Mouse (Mus musculus) left cerebral cortex, adult 8-10 months (tissue): ENCODE measurements around the gene Hdac10. TPM values are rescaled to one million over a fixed set of nuclear protein-coding genes. Genes with fewer than 3 reads are reported as not detected.
A peak's percentile ranks its signal among the peaks of the same experiment; 100 is the strongest.

Source experiments
- DNase-seq, 2 experiments: peaks; one replicate each; pipeline ENCODE4 v3.0.0; 2022; ENCODE audit warnings: low spot score in 2 of 2
- total RNA-seq, 4 experiments: library from RNA; stranded (reverse); gene quantifications; 2 replicates each; pipeline ENCODE4 v1.2.4; 2022

Gene Hdac10
- total RNA-seq, 4 experiments from 2014 or later: 12.5 to 17.1 (median 14.2) TPM

DNA sequence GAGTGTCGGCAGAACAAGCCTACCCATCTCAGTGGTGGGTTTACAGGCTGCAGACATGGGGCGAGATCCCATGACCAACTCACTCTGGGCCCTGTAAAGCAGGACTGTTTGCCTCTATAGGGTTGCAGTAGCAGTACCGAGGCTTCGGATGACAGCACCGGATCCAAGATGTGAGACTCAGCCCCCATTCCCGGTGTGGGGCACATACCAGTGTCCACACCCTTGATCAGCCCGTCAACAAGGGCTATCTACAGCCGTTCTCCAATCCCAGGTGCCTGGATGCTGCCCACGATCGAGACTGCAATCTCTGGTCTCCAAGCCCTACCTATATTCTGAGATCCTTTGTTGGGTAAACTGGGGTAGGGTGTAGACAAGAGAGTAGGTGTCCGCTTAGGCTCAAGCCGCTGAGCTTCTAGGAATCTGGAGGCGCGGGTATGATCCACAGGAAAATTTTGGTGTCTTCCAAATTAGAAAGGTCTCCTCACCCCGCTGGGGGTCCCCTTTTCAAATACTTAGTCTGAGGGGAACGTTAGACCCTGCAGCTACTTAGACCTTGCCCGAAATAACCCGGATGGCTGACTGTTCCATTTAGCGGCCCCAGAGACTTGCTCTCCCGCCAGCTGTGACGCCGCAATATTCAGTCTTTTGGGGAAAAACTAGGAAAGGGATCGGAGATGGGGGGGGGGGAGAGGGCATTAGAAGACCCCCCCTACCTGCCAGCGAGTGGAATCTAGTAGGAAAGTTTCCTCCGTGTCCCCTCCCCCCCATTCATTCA, 20.2 kb upstream of the Hdac10 start:
- no peak for DNase-seq

- no peak for DNase-seq
Observed at GRCm38 (mm10) chr15:89147895-89148294, 19.4 kb upstream of the Hdac10 start.

- no peak for DNase-seq
Observed at GRCm38 (mm10) chr15:89147456-89147855, 19.0 kb upstream of the Hdac10 start.

- no peak for DNase-seq
Observed at GRCm38 (mm10) chr15:89147024-89147423, 18.5 kb upstream of the Hdac10 start.

- DNase-seq: peak; percentile 46 to 86
Observed at GRCm38 (mm10) chr15:89146537-89146936, 18.0 kb upstream of the Hdac10 start.

GRCm38 (mm10) chr15:89145813-89146350, 17.4 kb upstream of the Hdac10 start:
- DNase-seq: no peak

- no peak for DNase-seq
Observed at GRCm38 (mm10) chr15:89144965-89145364, 16.5 kb upstream of the Hdac10 start.

GRCm38 (mm10) chr15:89143134-89143533, 14.6 kb upstream of the Hdac10 start:
- DNase-seq: no peak

GRCm38 (mm10) chr15:89141905-89142304, 13.4 kb upstream of the Hdac10 start:
- DNase-seq: no peak

GRCm38 (mm10) chr15:89141443-89141842, 12.9 kb upstream of the Hdac10 start:
- no peak for DNase-seq

- DNase-seq: no peak
Observed at GRCm38 (mm10) chr15:89140659-89141252, 12.3 kb upstream of the Hdac10 start, which contains the start of gene Mapk12. Gene Mapk12 (minus strand): TSS chr15:89140703.

DNA sequence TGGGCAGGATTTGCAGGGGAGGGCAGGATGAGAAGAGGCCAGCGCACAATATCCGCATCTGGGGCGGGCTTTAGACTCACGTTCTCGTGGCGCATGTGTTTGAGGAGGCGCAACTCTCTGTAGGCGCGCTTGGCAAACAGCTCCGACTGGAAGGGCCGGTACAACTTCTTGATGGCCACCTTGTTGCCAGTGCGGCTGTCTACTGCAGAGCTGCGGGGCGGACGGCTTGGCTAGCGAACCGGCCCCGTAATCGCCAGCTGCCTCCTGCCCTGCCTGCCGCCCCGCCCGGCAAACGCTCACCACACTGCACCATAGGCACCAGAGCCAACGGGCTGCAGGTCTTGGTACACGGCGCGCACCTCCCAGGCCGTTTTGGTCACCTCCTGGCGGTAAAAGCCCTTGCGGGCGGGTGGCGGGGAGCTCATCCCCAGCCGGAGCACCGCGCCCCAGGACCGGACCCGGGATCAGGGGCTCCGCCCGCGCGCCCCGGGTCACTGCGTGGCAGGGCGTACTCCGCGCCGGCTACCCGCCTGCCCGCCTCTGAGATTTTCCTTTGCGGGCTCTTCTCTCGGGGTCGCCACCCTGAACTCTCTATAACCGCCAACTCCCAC, 11.7 kb upstream of the Hdac10 start:
- peak; percentile 54 to 87 for DNase-seq

GRCm38 (mm10) chr15:89138531-89138930, 10.0 kb upstream of the Hdac10 start:
- DNase-seq: no peak

- no peak for DNase-seq
Observed at GRCm38 (mm10) chr15:89138046-89138405, 9.5 kb upstream of the Hdac10 start.

DNA sequence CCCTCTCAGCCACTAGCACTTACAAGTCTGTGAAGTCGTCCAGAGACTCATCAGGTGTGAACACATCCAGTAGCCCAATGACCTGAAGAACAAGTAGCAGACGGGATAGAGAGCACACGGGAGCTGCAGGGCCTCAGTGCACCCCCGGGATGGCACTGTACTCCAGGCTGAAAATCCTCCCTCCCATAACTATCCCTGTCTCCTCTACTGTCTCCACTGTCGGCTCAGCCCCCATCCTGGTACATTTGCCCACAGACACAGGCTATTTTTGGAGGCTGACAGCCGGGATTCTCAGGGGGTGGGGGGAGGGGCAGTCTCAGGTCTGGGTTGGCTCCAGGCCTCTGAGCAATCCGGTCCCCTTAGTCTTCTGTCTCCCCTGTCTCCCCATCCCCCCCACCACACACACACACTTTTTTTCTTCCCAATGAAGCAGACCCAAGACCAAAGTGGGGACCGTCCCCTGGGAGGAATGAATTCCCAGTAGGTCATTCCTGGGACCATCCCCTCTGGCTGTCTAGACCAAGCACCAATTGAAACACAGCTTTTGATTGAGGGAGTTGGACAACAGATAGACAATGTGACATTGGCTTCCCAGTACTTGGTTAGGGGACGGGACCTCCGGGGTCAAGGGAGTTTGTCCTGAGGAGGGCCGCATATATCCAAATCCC, 9.0 kb upstream of the Hdac10 start:
- no peak for DNase-seq

GRCm38 (mm10) chr15:89136461-89137155, 8.1 kb upstream of the Hdac10 start:
- DNase-seq: no peak

DNA sequence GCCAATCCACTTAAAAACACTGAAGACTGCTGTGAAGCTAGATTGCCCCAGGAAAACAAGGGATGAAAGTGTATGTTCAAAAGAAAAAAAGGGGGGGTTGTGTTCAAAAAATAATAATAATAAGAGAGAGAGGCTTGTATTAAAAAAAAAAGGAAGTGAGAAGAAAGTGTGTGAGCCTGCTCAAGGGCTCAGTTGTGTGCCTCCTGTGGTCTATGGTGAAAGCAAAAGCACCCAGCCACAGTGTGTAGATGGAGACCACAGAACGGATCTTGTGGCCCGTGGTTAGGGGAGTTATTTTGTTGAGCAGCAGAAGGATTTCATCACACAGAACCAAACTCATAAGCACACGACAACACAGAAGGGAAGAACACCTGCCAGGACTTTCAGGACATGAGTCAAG, 2.8 kb upstream of the Hdac10 start:
- DNase-seq: no peak

GRCm38 (mm10) chr15:89130245-89130644, 1.7 kb upstream of the Hdac10 start:
- DNase-seq: no peak

- DNase-seq: no peak
Observed at GRCm38 (mm10) chr15:89127364-89127940, 1.0 kb downstream of the Hdac10 start.

GRCm38 (mm10) chr15:89126622-89127021, 1.9 kb downstream of the Hdac10 start:
- no peak for DNase-seq

DNA sequence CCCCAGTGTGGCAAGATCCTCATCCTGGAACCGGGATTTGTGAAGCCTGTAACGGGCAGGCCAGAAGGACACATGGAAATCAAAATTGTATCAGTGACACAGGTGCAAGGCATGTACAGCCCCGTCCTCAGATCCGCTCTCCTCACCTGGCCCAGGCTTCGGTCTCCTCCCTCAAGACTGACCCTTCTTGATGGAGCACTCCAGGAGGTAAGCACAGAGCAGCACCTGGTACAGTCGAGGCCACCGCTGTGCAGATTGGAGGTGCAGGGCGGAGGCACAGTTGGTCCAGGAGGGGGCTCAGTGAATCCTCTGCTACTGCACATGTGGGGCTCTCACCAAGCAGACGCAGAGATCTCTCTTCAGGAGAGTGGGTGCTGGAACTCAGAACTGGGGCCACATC, 3.1 kb downstream of the Hdac10 start:
- no peak for DNase-seq
